Mouse (Mus musculus) monocyte, adult 2 months (primary cell): ENCODE measurements at regions not wholly inside any gene's neighbourhood (a gene's known extent, or its start where the extent isn't known, plus 50 kb on each side); places are given as distances from the start of the nearest gene placed in this dataset.

ENCODE experiments used
- DNase-seq, 2 experiments: peaks; one replicate each; pipeline ENCODE4 v3.0.0; 2022; ENCODE audit warnings: low spot score in 2 of 2, low read depth in 1 of 2

- DNase-seq = no peak
These were observed 326.8 kb upstream of the Rnf219 start for GRCm38 (mm10) chr14:104849274-104849673.

DNA sequence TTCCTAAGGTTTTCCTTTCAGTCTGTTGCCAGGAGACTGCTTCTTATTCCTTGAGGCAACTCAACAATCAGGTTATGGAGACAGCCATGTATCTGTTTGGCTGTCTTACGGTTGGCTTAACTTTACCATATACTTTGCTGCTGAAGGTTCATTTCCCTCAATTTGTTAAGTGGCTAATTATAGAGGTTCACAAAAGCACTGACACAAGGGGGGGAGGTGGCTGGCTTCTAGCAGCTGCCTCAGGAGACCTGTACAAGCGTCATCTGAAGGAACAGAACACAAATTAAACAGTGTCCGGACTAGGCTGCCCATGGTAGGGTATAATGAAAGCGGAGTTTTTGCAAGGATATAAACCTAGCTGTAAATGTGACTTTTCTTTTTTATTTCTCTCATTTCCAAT is 305.0 kb upstream of the Rnf219 start:
- no peak for DNase-seq

DNA sequence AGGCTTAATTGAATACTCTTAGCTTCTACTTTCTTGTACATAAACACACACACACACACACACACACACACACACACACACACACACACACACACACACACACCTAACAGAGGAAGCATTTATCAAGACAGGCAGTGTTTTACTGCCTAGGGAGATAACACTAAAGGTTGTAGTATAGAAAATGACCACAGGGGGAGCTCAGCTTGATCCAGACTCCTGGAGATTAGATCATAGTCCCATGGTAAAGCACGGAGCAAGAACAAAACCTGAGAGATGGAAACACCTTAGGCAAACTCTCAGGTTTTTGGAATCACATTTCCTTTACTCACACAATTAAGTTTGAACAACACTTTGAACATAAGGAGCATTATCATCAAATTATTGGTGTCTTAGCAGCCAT is 302.5 kb upstream of the Rnf219 start:
- no peak for DNase-seq

DNA sequence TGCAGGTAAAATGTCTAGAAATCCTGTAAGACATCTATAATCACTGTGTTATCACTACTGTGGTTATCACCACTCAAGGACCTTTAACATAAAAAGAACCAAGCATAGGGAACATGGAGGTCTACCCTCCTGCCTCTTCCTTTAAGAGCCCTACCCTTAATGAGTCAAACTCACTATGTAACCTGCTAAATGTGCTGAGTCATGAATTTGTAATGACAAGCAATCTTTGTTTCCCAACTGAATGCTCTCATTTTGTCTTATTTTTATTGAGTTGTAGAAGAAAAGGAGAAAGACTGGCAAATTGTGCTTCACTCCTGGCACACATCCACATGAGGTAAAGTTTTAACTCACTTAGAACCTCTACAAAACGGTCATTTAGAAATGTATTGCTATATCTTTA is 301.8 kb upstream of the Rnf219 start:
- DNase-seq = no peak

DNA sequence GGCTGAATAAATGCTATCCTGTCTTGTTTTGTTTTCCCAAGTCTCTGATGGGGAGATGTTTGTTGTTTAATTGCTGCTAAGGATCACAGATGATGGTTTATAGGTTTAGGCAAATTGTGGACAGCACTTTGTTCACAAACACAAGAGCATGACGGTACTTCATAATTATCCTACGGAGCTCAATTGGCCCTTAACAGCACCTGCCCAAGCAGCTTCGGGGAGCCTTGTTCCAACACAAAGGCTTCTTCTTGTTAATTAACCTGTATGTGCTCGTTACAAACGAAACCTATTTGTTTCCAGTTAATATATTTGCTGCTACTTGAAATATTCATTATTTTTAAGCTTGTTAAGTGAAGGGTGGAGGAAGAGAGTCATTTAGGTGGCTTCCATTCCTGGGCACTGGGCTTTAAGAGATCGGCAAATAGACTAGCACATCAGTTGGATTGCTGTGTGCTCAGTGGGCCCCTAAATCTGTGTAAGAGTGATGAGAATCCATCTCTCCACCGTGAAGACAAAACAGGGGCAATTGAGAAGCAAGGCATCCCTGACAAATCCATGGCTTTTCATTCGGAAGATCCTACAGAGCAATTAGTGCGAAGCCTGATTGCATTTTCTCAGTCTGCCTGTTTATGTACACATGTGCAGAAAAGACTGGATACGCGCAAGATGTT is 299.6 kb upstream of the Rnf219 start:
- no peak for DNase-seq

DNA sequence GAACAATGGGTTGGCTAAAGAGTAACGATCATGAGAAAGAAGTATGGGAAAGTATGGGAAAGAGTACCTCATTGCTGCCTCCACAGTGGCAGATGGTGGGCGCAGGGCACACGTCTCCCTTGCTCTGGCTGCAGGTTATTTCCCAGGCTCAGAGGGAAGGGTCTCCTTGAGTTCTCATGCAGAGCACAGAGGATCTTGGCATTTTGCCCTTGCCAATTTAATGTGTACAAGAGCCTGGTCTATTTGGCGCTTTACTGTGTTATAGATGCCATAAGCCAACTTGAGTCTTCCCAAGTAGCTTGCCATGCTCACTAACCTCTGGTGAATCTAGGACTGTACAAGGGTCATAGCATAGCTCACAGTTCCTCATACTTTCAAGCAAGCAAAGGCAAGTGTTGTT is 296.7 kb upstream of the Rnf219 start:
- DNase-seq = no peak

DNA sequence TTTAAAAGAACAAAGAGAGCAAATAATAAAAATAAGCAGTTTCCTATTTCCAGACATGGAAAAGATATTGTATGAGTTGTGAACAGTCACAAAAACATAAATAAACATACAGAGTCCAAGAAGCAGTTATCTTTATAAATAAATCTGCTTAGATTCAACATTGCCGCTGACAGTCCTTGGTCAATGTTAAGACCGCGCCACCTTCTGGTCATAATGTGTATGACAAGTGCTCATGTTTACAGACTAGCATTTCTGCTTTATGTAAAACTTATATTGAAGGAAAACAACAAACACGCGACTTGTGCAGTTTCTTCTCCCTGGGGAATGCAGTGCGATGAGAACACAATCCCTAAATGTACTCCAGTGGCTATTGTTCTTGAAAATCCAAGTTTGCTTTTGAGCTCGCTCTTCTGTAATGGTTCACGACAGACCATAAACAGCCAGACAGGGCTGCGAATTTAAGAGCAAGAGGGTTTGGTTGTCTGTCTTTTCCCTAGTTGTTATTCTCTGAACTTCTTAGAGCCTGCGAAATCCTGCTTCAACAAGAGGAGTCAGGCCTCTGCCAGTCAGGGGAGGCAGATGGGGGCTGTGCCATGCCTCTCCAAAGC is 291.6 kb upstream of the Rnf219 start:
- peak in 1 of 2 experiments; percentile 9 for DNase-seq

- DNase-seq = no peak
These were observed 289.6 kb upstream of the Rnf219 start for GRCm38 (mm10) chr14:104812006-104812405.

- DNase-seq = no peak
These were observed 282.9 kb upstream of the Rnf219 start for GRCm38 (mm10) chr14:104805332-104805731.

DNA sequence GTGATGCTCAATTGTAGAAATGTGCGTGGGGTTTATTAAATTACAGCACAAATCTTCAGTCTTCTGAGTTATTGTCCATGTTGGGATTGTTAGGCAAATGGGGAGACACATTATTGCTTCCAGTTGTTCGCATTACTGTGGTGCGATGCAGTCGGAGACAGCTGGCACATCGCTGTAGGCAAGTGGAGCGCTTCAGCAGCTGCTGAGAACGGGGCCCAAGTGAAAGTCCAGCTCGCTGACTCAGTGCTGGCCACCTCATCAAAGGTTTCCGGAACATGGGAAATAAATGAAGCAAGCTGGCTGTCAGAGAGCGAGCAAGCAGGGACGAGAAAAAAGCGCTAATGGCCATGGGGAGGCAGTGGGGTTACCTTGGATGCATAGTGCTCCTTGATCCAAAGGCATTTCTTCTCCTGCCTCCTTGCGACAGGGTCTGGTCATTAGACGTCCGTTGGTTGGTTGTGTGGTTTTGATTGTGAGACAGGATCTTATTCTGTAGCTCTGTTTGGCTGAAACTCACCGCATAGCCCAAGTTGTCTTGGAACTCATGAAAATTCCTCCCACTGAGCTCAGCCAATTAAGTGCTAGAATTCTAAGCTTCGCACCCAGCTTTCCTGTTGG is 274.0 kb upstream of the Rnf219 start:
- DNase-seq = no peak

- no peak for DNase-seq
These were observed 266.9 kb upstream of the Rnf219 start for GRCm38 (mm10) chr14:104789346-104789745.

DNA sequence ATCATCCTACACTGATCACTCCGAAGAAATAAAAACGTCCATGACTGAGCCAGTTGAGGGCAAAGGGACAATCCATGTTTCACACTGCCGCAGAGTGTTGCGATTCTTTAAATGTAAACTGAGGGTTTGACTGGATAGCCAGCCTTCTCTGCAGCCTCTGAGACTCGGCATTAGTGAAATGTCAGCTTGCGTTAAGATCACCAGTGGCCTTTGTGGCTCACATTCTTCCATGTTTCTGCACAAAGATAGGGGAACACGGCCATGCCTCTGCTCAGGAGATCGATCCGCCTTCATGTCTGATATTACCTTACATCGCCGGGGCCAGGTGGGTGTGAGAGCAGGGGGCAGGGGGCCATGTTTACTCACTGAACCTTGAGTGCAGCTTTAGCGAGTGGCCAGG is 262.6 kb upstream of the Rnf219 start:
- DNase-seq = no peak

GRCm38 (mm10) chr14:104769938-104770337 is 247.5 kb upstream of the Rnf219 start:
- DNase-seq = no peak

GRCm38 (mm10) chr14:104734213-104734612 is 211.8 kb upstream of the Rnf219 start:
- DNase-seq = no peak

DNA sequence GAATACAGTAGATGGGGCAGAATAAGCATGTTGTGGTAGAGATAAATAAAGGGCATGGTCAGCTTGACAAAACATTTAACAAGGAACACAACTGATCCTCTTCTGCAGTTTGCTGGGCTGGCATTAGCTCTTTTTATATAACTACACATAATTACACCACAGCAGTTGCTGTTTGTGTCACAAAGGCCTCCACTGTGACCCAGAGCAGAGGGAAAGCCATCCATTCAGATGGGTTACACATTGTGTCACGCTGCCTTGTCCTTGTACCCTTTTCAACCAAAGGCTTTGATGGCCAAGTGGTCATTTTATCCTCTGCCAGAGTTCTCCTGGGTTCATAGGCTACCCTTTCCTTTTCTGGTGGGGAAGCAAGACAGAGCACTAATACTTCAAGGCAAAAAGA is 209.6 kb upstream of the Rnf219 start:
- no peak for DNase-seq

DNA sequence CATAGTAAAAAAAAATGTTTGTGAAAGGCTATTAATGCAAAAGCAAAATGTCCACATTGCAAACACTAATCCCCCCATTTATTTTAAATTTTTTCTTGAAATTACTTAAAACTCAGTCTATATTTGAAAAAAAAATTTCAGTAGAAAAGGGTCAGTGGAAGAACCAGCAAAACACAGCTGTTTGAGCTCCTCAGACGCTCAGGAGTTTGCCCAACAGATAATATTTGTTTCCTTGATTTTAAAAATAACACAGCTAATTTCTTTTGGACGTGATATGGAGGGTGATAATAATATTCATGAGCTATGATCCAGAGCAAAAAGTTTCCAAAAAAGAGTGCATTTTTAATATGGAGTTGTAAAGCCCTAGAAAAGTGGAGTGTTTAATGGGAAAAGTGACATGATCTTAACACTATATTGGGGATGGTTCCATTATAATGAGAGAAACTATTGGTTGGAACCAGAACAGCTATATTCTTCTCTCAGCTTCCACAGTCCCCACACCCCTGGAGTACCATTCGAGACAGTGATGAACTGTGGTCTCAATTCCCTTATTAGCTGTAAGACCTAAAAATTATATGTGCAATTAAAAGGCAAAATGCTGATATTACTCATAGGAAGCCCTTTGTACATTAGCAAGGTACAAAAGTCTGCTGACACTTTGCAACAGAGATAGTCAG is 209.0 kb upstream of the Rnf219 start:
- no peak for DNase-seq

- peak; percentile 70 to 97 for DNase-seq
These were observed 193.2 kb upstream of the Rnf219 start for GRCm38 (mm10) chr14:104715651-104716050.

DNA sequence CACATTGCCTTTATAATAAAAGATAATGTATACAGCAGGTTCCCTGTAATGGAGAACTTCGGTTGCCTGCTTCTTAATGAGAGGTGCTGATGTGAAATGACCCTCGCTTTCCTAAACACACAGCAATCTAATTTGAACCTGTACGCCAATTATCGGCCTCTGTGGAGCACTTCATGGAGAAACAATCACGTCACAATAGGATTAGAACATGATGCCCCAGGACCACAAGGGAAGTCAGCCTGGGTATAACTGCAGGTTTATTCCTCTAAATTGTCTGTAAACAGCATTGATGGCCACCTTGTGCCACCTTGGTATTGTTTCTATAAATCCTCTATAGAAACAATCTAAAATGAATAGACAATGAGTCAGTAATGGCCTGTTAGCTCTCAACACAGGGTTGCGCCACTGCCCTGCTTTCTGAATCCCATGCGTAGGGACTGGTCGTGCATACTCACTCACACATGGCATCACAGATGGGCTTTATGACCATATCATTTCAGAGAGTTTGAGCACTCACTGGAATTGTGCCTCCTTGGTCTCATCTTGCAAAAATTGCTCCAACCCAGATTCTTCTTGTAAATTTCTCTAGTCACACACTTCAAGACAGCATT is 179.9 kb upstream of the Rnf219 start:
- DNase-seq = no peak

GRCm38 (mm10) chr14:104698962-104699361 is 176.5 kb upstream of the Rnf219 start:
- no peak for DNase-seq

DNA sequence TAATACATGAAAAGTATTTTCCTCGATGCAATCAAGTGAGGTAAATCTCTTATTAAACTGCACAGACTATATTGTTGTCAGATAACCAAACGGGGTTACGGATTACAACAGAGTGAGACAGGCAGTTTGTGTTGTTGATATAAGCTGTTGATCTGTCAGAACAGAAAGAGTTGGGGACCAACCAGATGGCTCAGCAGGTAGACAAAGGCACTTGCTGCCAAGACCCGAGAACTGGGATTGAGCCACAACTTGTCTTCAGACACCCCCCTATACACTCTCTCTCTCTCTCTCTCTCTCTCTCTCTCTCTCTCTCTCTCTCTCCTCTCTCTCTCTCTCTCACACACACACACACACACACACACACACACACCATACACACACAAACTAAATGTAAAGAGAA is 172.7 kb upstream of the Rnf219 start:
- DNase-seq = no peak

DNA sequence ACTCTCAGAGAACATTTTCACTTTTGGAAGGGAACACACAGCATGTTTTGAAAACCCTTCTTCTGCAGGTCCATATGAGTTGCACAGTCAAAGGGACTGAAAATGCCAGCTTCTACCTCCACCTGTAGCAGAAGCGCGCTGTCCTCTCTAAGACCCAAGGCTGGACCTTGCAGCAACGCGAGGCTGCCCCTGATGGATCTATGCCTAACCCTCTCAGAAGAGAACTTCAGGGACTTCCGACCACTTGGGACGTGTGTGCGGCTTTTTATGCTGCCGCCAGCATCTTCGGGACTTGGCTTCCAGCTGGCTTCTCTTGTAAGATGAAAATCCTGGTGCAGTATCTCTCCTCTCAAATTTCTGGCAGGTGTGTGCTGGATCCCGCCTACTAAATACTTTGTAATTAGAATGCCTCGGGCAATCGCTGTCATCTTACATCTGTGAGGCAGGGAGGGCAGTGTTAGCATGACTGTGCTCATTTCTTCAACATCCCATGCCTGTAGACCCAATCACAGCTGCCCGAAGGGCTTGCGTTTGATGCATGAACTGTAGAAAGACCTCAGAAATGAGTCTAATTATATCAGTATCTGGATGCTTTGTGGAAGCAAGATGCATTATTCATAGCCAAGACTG is 171.8 kb upstream of the Rnf219 start:
- no peak for DNase-seq
